Mouse (Mus musculus) hindbrain, embryonic 13.5 days (tissue): ENCODE data around the gene Sh3kbp1. TPM values are rescaled to one million over a fixed set of nuclear protein-coding genes. Genes with fewer than 3 reads are reported as not detected.

Source experiments
- ATAC-seq: fragments of 200-750 bp; cut with Nextera tagmentation; 2 replicates; pipeline ENCODE4 v1.8.0; 2017; ENCODE audit warnings: moderate TSS enrichment; ENCODE audit not compliant: low FRiP score
- H3K27ac ChIP-seq: fragments of 300-500 bp; sonication (generic); 2 replicates; pipeline ENCODE4 v1.5.1; 2015; ENCODE audit warnings: inconsistent platforms, mild to moderate bottlenecking, moderate library complexity
- H3K27me3 ChIP-seq: fragments of 300-500 bp; sonication (generic); 2 replicates; pipeline ENCODE4 v1.6.1; 2015; ENCODE audit warnings: mild to moderate bottlenecking, inconsistent platforms
- H3K36me3 ChIP-seq: fragments of 300-500 bp; sonication (generic); 2 replicates; pipeline ENCODE4 v1.6.1; 2015; ENCODE audit warnings: mild to moderate bottlenecking, inconsistent platforms
- H3K4me1 ChIP-seq: fragments of 300-500 bp; sonication (generic); replicated peaks from 2 replicates; pipeline ENCODE4 v1.6.1; 2015; ENCODE audit warnings: inconsistent platforms
- H3K4me2 ChIP-seq: fragments of 300-500 bp; sonication (generic); 2 replicates; pipeline ENCODE4 v1.6.1; 2015; ENCODE audit warnings: inconsistent platforms, mild to moderate bottlenecking, moderate library complexity
- H3K4me3 ChIP-seq: fragments of 300-500 bp; sonication (generic); 2 replicates; pipeline ENCODE4 v1.5.1; 2015; ENCODE audit warnings: mild to moderate bottlenecking, inconsistent platforms
- H3K9ac ChIP-seq: fragments of 300-500 bp; sonication (generic); 2 replicates; pipeline ENCODE4 v1.6.1; 2015; ENCODE audit warnings: mild to moderate bottlenecking, inconsistent platforms
- H3K9me3 ChIP-seq: fragments of 300-500 bp; sonication (generic); 2 replicates; pipeline ENCODE4 v1.6.1; 2016; ENCODE audit warnings: inconsistent platforms
- WGBS: fragments of 180-500 bp; shearing (Covaris S2); methylation state at CpG from one replicate; pipeline ENCODE4 v1.1.7; 2015; 5-methylcytosine and 5-hydroxymethylcytosine counted together
- polyA plus RNA-seq: library from polyadenylated mRNA; unstranded; fragments of >200 nt; fragmentation: Nextera tagmentation; extraction: Ambion mirVana; gene quantifications from 2 replicates; pipeline ENCODE4 v1.2.1, GENCODE M21; 2015

The Sh3kbp1 gene
- polyA plus RNA-seq, 1 experiment from 2014 or later, result 45.4 TPM

DNA sequence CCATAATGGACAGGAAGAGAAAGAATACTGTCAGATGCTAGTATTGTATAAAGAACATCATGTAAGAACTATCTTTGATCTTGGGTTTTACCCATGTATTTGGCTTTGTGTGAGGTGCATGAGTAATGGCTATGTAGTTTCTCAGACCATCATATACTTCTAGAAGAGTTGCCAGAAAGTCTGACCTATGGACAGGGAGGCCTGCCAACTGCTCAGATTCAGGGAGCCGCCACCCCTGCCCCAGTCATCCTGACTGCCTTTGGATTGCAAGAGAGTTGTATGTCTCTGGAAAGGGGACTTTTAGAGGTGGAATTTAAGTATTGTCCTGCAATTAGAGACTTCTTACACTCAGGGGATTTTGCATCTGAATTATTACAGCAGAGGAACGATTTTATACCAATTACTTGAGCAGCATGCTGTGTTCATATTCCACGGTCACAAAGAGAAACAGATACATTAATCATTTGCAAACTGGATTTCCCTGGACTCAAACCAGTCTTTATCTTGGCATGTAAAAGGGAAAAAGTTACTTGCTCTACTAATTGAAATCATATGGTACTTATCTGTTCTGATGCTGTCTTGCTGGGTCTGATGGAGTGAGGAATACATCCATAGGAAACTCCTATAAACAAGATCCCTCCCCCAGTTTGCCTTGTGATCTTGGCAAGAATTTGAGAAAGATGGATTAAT, 233.9 kb downstream of the Sh3kbp1 start:
- no peaks in the 10 kb centered on the region for H3K36me3 ChIP-seq
- no peaks in the 10 kb centered on the region for H3K9me3 ChIP-seq
- H3K9ac ChIP-seq, result no peak overlapping the region
- peaks cover 24% of the 10 kb centered on the region; the same call in 1 of the 2 replicates for H3K27me3 ChIP-seq
- H3K4me1 ChIP-seq, result no peaks in the 10 kb centered on the region
- no peak overlapping the region for H3K27ac ChIP-seq
- no peak for ATAC-seq
- no peak overlapping the region for H3K4me3 ChIP-seq
- no peak overlapping the region for H3K4me2 ChIP-seq
- WGBS, result 76% methylated on average over 3 of the region's 3 CpGs

DNA sequence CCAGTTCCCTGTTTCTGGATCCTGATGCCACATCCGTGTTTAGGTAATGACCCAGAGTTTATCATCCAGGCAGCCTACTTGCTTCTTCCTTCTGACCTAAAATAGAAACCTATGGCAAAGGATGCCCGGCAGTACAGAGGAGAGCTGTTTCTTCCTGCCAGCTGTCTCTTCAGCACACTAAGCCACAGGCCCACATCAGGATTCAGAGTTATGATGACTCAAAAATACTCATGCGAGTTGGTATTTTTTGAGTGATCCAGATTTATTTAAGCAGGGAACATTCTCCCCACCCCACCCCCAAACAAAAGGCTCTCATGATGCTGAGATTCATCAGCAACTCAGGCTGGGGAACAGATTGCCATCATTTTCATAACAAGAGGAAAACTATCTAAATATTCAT, 240.6 kb downstream of the Sh3kbp1 start:
- 78% methylated on average over 3 of the region's 3 CpGs for WGBS
- H3K4me2 ChIP-seq, result no peak overlapping the region
- no peaks in the 10 kb centered on the region for H3K36me3 ChIP-seq
- H3K27ac ChIP-seq, result no peak overlapping the region
- H3K9me3 ChIP-seq, result no peaks in the 10 kb centered on the region
- no peaks in the 10 kb centered on the region for H3K4me1 ChIP-seq
- H3K4me3 ChIP-seq, result no peak overlapping the region
- no peak for ATAC-seq
- H3K9ac ChIP-seq, result no peak overlapping the region
- H3K27me3 ChIP-seq, result peaks cover 16% of the 10 kb centered on the region; the same call in 1 of the 2 replicates

DNA sequence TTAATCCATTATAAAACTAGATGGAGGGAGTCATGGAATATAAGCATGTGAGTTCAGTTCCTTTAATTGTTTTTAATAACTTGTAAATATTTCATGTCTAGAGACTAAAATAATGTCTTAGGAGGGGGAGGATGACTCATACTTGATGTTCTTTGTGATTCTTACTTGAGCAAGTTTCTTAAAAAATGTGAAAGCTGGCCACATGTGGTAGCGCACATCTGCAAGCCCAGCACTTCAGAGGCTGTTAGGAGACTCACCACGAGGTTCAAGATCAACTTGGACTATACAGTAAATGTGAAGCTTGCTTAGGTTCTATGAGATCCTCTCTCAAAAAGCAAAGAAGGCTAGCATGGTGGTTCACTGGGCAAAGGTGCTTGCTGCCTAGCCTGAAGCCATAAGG, 245.4 kb downstream of the Sh3kbp1 start:
- Histone ChIP-seq H3K4me3 (no peak overlapping the region), H3K4me2 (no peak overlapping the region), H3K36me3 (no peaks in the 10 kb centered on the region), H3K27ac (no peak overlapping the region), H3K4me1 (no peaks in the 10 kb centered on the region), H3K27me3 (peaks cover 19% of the 10 kb centered on the region), H3K9me3 (no peaks in the 10 kb centered on the region), H3K9ac (no peak overlapping the region)
- 92% methylated on average over 2 of the region's 2 CpGs for WGBS
- no peak for ATAC-seq

DNA sequence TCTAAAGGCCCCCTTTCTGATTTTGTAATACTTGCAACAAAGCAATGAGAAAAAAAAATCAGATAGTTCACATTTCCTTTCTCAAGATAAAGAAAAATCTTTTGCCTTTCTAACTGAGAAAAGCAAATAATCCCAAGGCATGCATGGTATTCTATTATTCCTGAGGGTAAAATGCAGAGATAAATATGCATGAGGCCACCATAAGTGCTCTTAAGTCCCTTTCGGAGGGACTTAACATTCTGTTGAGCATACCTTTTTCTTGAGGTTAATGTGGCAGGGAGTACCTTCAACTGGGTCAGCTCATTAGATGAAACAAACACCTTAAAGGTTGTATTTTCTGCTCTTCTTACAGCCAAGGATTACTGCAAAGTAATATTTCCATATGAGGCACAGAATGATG, 250.7 kb downstream of the Sh3kbp1 start:
- Histone ChIP-seq H3K4me1 (no peaks in the 10 kb centered on the region), H3K36me3 (no peaks in the 10 kb centered on the region), H3K4me3 (no peak overlapping the region), H3K27me3 (peaks cover 40% of the 10 kb centered on the region), H3K9ac (no peak overlapping the region), H3K9me3 (no peaks in the 10 kb centered on the region), H3K4me2 (no peak overlapping the region), H3K27ac (no peak overlapping the region)
- no peak for ATAC-seq
- 75% methylated on average over 1 of the region's 1 CpGs for WGBS

DNA sequence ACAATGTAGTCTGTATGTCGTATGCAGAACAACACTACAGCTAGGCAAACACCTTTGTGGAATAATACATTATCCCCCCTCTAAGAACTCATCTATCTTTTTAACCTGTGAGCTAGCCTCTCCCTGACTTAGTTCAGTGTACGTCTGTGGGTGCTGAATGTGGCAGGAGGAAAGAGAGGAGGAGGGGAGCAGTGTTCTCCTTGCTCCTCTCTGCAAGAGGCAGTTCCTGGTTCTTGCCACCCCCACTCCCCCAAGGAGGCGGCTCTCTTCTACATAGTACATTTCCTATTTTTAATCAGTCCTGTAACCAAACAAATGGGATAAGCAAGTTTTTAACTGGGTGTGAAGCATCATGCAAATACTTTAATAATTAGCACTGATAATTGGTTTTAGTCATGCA, 252.4 kb downstream of the Sh3kbp1 start:
- Histone ChIP-seq H3K4me1 (no peaks in the 10 kb centered on the region), H3K4me3 (no peak overlapping the region), H3K27ac (no peak overlapping the region), H3K4me2 (no peak overlapping the region), H3K9me3 (no peaks in the 10 kb centered on the region), H3K9ac (no peak overlapping the region), H3K36me3 (no peaks in the 10 kb centered on the region), H3K27me3 (peaks cover 41% of the 10 kb centered on the region; the same call in 1 of the 2 replicates)
- no peak for ATAC-seq
- 77% methylated on average over 3 of the region's 3 CpGs for WGBS

DNA sequence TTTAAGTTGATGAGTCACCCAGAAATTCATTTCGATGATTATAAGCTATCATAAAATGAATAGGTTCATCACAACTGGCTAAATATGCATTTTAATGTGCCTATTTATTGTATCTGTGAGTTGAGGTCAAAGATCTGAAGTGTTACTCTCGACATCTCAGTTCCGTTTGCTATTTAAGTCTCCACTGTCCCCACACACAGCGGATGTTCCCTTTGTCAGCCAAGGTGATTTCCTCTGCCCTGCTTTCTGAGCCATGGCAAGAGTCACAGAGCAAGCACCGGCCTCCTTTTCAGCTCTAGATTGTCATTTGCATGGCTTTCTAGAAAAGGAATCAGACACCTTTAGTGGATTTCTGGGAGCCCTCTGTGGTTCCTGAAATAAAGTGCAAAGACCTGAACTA, 254.5 kb downstream of the Sh3kbp1 start:
- Histone ChIP-seq H3K36me3 (no peaks in the 10 kb centered on the region), H3K9ac (no peak overlapping the region), H3K9me3 (no peaks in the 10 kb centered on the region), H3K27me3 (peaks cover 39% of the 10 kb centered on the region; the same call in 1 of the 2 replicates), H3K4me1 (no peaks in the 10 kb centered on the region), H3K27ac (no peak overlapping the region), H3K4me2 (no peak overlapping the region), H3K4me3 (no peak overlapping the region)
- 79% methylated on average over 5 of the region's 5 CpGs for WGBS
- ATAC-seq, result no peak

DNA sequence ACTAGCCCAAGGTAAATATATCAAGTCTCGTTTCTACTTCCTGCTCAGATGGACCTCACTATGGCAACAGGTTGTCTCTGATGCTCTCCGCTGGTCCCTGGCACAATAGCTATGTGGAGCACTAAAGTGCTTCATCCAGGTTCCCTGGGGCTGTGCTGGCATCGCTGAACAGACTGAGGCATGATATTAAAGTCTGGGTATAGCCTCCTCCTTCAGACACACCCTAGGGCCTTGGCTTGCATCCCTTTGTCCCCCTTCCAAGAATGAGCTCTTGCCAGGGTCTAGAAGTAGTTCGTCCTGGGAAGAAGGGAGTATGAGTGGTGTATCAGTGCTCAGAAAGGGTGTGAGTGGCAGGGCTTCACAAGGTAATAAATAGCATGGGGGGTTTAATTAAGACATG, 269.5 kb downstream of the Sh3kbp1 start:
- Histone ChIP-seq H3K4me2 (no peak overlapping the region), H3K27me3 (peaks cover 13% of the 10 kb centered on the region)

DNA sequence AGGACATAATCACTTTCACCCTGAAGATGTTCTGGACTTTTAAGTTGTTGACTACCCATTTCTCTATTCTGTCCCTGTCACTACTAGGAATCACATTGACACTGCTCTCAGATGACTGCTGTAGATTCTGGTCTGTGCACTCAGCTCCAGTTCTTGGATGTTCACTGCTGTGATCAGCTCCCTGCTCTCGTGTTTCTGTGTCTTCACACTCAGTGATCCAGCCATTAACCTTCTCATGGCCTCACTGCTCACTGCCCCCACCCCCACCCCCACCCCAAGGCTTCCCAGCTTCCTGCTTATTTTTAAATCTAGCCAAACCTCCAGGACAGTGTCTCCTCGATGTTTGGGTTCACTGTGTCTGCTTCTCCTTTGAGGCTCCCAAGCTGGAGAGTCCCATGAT, 271.0 kb downstream of the Sh3kbp1 start:
- Histone ChIP-seq H3K4me1 (no peaks in the 10 kb centered on the region), H3K27me3 (peaks cover 13% of the 10 kb centered on the region), H3K27ac (no peak overlapping the region), H3K4me3 (no peak overlapping the region), H3K9me3 (no peaks in the 10 kb centered on the region), H3K36me3 (no peaks in the 10 kb centered on the region), H3K4me2 (no peak overlapping the region), H3K9ac (no peak overlapping the region)
- WGBS, result 70% methylated on average over 2 of the region's 2 CpGs
- no peak for ATAC-seq

More for the DNA sequence above, 269.5 kb downstream of the Sh3kbp1 start:
- Histone ChIP-seq H3K9me3 (no peaks in the 10 kb centered on the region), H3K36me3 (no peaks in the 10 kb centered on the region), H3K4me1 (no peaks in the 10 kb centered on the region), H3K27ac (no peak overlapping the region), H3K9ac (no peak overlapping the region), H3K4me3 (no peak overlapping the region)
- 79% methylated on average over 4 of the region's 4 CpGs for WGBS
- no peak for ATAC-seq

DNA sequence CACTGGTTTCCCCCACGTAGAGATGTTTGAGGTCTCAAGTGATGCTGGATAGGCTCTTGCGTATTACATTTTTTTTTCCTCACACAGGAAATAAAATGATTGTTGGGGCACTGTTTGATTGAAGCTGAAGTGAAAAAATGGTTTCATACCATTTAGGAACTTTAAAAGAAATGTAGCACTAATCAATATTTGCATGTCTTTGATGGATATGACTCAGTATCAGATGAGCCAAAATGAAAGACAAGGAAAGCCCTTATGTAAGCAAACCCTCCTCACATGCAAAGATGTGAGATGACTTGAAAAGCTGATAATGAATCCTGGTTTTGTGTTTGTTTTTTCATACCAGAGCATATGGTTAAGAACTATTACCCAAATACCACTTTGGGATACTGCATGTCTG, 272.0 kb downstream of the Sh3kbp1 start:
- H3K36me3 ChIP-seq, result no peaks in the 10 kb centered on the region
- H3K4me1 ChIP-seq, result no peaks in the 10 kb centered on the region
- H3K27me3 ChIP-seq, result peaks cover 18% of the 10 kb centered on the region
- no peak overlapping the region for H3K4me3 ChIP-seq
- no peaks in the 10 kb centered on the region for H3K9me3 ChIP-seq
- no peak overlapping the region for H3K4me2 ChIP-seq
- H3K27ac ChIP-seq, result no peak overlapping the region
- ATAC-seq, result no peak
- H3K9ac ChIP-seq, result no peak overlapping the region
- whole genome bisulfite sequencing, result 81% methylated on average over 2 of the region's 2 CpGs

DNA sequence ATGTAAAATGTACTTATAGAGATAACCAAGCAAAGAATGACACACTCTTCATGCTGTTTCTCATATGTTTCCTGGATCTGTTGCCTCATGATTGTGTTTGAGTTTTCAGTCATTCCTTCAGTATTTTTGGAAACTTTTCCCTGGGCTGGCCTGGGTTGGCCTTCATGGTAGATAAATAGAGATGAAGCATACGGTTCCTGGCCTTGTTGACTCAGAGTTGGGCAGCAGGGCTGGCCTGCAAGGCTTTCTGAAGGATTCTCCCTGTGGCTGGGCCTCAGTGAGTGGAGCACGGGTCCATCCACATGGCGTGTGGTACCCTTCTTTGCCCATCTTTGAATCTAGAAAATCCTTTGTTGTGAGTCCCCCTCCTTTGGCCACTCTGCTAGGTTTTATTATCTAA, 276.3 kb downstream of the Sh3kbp1 start:
- Histone ChIP-seq H3K4me1 (no peaks in the 10 kb centered on the region), H3K36me3 (no peaks in the 10 kb centered on the region), H3K27me3 (peaks cover 32% of the 10 kb centered on the region), H3K9ac (no peak overlapping the region), H3K9me3 (no peaks in the 10 kb centered on the region), H3K27ac (no peak overlapping the region), H3K4me2 (no peak overlapping the region), H3K4me3 (no peak overlapping the region)
- WGBS, result 92% methylated on average over 3 of the region's 3 CpGs
- ATAC-seq, result no peak

DNA sequence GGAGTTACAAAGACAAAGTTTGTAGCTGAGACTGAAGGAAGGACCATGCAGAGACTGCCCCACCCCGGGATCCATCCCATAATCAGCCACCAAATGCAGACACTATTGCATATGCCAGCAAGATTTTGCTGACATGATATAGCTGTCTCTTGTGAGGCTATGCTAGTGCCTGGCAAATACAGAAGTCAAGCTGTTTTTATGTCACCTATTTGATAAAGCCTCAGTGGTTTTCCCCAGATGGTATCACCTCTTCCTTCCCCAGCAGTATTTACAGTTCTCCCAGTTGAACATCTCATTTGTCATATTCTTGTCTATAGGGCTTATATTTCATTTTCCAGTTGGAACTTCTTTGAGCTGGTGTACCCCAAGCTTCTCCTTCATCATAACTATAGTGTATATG, 280.6 kb downstream of the Sh3kbp1 start:
- H3K27ac ChIP-seq, result no peak overlapping the region
- H3K4me1 ChIP-seq, result no peaks in the 10 kb centered on the region
- no peaks in the 10 kb centered on the region for H3K36me3 ChIP-seq
- H3K9me3 ChIP-seq, result no peaks in the 10 kb centered on the region
- H3K9ac ChIP-seq, result no peak overlapping the region
- 80% methylated on average over 1 of the region's 1 CpGs for WGBS
- no peak for ATAC-seq
- H3K4me3 ChIP-seq, result no peak overlapping the region
- H3K4me2 ChIP-seq, result no peak overlapping the region
- H3K27me3 ChIP-seq, result peaks cover 30% of the 10 kb centered on the region

DNA sequence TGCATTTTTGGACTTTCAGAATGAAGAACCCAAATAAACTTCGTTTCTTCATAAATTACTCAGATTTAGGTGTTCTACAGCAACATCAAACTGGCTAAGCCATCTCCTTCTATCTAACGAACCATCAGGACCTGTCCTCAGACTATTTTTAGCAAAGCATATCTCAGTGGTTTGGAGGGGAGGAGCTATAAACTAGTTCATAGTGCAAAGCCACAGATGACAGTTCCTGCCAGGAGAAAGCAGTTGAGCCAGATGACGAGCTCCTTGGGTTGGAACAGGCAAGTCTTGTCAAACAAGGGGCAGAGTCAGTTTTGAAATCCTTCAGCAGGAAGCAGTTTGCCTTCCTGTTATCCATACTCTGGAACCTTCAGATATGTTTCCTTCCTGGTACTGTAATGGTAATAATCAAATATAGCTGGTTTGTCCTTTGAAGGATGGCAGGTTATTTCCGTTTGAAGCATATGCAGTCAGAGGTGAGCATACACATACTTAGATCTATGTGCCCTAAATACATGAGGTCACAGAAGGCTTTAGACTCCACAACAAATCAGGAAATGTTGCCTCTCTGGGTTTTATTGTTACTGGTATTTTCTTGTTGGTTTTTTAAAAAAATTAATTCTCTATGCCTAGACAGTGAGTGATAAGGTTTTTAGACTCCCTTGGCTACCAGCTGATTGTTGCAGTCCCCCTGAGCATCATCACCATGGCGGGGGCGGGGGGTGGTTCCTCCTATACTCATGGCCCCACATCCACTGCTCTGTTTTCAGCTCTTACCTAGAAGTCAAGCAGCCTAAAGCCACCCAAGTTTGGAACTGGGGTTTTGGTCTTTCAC, 282.6 kb downstream of the Sh3kbp1 start:
- Histone ChIP-seq H3K4me1 (no peaks in the 10 kb centered on the region), H3K27ac (no peak overlapping the region), H3K9me3 (no peaks in the 10 kb centered on the region), H3K36me3 (no peaks in the 10 kb centered on the region), H3K4me3 (no peak overlapping the region), H3K9ac (no peak overlapping the region), H3K27me3 (peaks cover 22% of the 10 kb centered on the region), H3K4me2 (no peak overlapping the region)
- WGBS, result 87% methylated on average over 6 of the region's 6 CpGs
- ATAC-seq, result no peak

DNA sequence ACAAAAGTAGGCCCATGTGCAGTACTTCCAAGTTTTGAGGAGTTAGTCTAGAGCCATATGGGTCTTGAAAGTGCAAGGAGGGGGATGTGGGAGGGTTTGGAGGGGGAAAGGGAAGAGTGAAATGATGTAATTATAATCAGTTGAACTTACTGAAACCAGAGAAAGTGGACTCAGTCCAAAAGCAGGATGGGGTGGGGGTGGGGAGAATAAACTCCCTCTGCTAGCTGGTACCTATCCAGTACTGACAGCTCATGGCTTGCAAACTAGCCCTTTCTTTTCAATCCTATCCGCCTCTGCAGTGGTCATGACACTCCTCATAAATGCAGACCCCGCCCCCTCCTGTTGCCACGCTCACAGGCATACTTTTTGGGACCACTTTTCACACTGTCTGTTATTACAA, 283.5 kb downstream of the Sh3kbp1 start:
- ATAC-seq, result no peak
- WGBS, result 59% methylated on average over 3 of the region's 3 CpGs

More for the DNA sequence above, 283.5 kb downstream of the Sh3kbp1 start:
- Histone ChIP-seq H3K27me3 (peaks cover 13% of the 10 kb centered on the region), H3K9me3 (no peaks in the 10 kb centered on the region), H3K9ac (no peak overlapping the region), H3K27ac (no peak overlapping the region), H3K36me3 (no peaks in the 10 kb centered on the region), H3K4me2 (no peak overlapping the region), H3K4me3 (no peak overlapping the region), H3K4me1 (no peaks in the 10 kb centered on the region)
